Mouse (Mus musculus): Measurements from ENCODE around the gene Ttc21a. TPM values are rescaled to one million over a fixed set of nuclear protein-coding genes. Genes with fewer than 3 reads are reported as not detected.

The Ttc21a gene
- polyA plus RNA-seq (2012; rRNA removed): 9.5 and 11.4 TPM in 2 replicates

GRCm38 (mm10) chr9:119937005-119937773, at the start of gene Ttc21a, which contains the start of gene Gorasp1:
Ttc21a (plus strand) TSS chr9:119937606.
Gorasp1 (minus strand) TSS chr9:119937565.
- Histone ChIP-seq H3K4me1 (ENCODE audit: control insufficient read depth, insufficient read depth, low read length) (peaks cover 5% of the 10 kb centered on the region; the same call in 1 of the 2 replicates), H3K4me3 (replicated peaks; ENCODE audit: extremely low read depth, low read depth, low read length) (peak within 1 kb of the TSS; percentile 95)
- peak; percentile 95 for DNase-seq
- 4% methylated on average over 40 of the region's 40 CpGs for WGBS
- TF ChIP-seq POLR2A (IDR thresholded peaks at IDR 0.05; ENCODE audit: borderline replicate concordance, extremely low read depth, low read depth, low read length) (peak; percentile 61; the same call in 1 of the 2 replicates), CTCF (IDR thresholded peaks at IDR 0.05; ENCODE audit: insufficient read depth, low read length) (no peak)

DNA sequence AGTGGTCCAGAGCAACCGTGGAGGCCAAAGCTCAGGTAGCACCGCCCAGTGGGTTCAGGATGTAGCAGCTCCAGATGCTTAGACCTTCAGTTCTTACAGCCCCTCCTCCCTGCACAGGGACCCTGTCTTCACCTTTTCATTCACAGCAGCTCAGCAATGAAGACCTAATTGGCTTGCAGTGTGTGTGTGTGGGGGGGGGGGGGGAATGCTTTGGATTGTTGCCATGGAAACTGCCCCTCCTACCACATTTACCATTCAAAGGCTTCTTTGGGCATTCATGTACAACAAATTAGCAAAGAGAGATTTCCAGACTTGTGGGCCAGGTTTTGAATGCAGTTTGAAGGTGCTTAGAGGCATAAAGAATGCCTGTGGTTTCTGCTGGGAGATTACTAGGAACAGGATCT, 48.6 kb upstream of the Ttc21a start:
- 57% methylated on average over 2 of the region's 2 CpGs for WGBS
- TF ChIP-seq CTCF (IDR thresholded peaks at IDR 0.05; ENCODE audit: insufficient read depth, low read length) (no peak), POLR2A (IDR thresholded peaks at IDR 0.05; ENCODE audit: borderline replicate concordance, extremely low read depth, low read depth, low read length) (no peak)
- no peak for DNase-seq
- H3K4me3 ChIP-seq (replicated peaks; ENCODE audit: extremely low read depth, low read depth, low read length): no peak overlapping the region
- H3K4me1 ChIP-seq (ENCODE audit: control insufficient read depth, insufficient read depth, low read length): no peaks in the 10 kb centered on the region

DNA sequence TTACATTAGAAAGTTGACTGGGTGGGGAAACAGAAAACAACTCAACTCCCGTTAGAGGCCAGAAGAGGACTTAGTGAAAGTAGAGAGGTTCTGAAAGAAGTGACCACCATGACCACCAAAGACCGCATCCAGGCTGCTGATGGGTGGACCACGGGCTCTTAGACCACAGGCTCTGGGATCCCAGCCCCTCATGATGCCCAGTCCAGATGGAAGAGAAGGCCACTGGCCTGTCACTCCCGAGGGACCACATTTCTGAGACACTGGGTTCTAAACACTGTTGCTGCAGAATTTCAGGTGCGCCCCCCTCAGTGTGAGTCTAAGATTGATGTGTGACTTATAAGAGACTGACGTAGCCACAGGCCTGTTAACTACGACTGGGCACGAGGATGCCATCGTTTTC, 48.0 kb upstream of the Ttc21a start:
- no peak overlapping the region for H3K4me3 ChIP-seq (replicated peaks; ENCODE audit: extremely low read depth, low read depth, low read length)
- DNase-seq: no peak
- H3K4me1 ChIP-seq (ENCODE audit: control insufficient read depth, insufficient read depth, low read length): no peaks in the 10 kb centered on the region
- TF ChIP-seq POLR2A (IDR thresholded peaks at IDR 0.05; ENCODE audit: borderline replicate concordance, extremely low read depth, low read depth, low read length): no peak
- TF ChIP-seq CTCF (IDR thresholded peaks at IDR 0.05; ENCODE audit: insufficient read depth, low read length): no peak
- WGBS: 85% methylated on average over 9 of the region's 9 CpGs

- no peak for DNase-seq
Observed at GRCm38 (mm10) chr9:119890692-119891091, 46.7 kb upstream of the Ttc21a start.

DNA sequence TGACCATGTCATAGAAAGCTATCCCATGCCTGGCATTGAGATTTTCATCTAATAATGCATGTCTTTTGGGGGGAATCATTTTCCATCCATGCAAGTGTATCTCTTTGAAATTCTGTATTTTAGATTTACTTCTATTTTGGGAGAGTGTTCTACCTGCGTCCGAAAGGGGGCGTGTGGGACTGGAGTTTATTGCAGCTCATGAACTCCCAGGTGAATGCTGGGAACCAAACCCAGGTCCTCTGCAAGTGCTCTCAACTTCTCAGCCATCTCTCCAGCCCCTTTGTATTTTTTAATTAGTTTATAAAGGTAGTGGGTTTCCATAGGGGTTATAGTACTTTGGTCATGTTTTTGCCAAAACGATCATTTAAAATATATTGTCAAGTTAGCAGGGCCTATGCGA, 43.5 kb upstream of the Ttc21a start:
- TF ChIP-seq POLR2A (IDR thresholded peaks at IDR 0.05; ENCODE audit: borderline replicate concordance, extremely low read depth, low read depth, low read length) (no peak), CTCF (IDR thresholded peaks at IDR 0.05; ENCODE audit: insufficient read depth, low read length) (no peak)
- Histone ChIP-seq H3K4me1 (ENCODE audit: control insufficient read depth, insufficient read depth, low read length) (peaks cover 7% of the 10 kb centered on the region), H3K4me3 (replicated peaks; ENCODE audit: extremely low read depth, low read depth, low read length) (no peak overlapping the region)
- WGBS: 88% methylated on average over 5 of the region's 5 CpGs
- DNase-seq: no peak

More at GRCm38 (mm10) chr9:119890692-119891091, 46.7 kb upstream of the Ttc21a start:
- TF ChIP-seq POLR2A (IDR thresholded peaks at IDR 0.05; ENCODE audit: borderline replicate concordance, extremely low read depth, low read depth, low read length) (no peak), CTCF (IDR thresholded peaks at IDR 0.05; ENCODE audit: insufficient read depth, low read length) (peak; percentile 13; the same call in 1 of the 2 replicates)
- peaks cover 4% of the 10 kb centered on the region for H3K4me1 ChIP-seq (ENCODE audit: control insufficient read depth, insufficient read depth, low read length)
- WGBS: 55% methylated on average over 2 of the region's 2 CpGs
- H3K4me3 ChIP-seq (replicated peaks; ENCODE audit: extremely low read depth, low read depth, low read length): no peak overlapping the region

DNA sequence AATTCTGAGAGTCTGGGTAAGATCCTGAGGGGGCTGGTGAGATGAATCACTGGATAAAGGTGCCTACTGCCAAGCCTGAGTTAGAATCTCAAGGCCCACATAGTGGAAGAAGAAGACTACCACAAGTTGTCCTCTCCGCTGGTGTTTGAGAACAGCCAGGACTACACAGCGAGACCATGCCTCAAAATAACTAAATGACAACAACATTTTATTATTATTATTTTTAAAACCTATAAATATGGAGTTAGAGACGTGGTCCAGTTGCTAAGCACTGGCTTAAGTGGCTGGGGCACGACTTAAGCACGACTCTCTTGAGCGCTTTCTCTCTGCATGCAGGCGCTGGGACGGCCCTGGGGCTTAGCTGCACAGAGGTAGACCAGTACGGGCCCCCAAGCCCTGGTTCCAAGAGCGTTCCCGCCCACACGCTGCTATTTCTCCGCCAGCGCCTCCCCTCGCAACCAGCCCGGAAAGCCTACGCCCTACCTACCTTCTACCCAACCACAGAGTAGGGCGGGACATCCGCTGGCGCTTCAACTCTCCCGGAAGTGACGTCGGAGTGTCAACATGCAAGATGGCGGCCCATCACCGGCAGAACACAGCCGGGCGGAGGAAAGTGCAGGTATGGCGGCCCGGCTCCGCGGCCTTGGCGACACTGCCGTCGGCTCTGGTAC, 42.9 kb upstream of the Ttc21a start, which contains the start of gene Wdr48:
Gene Wdr48 (plus strand): TSS at position 540 of the 671 bp plus-strand sequence.
- H3K4me1 ChIP-seq (ENCODE audit: control insufficient read depth, insufficient read depth, low read length): peaks cover 7% of the 10 kb centered on the region
- no peak for TF ChIP-seq CTCF (IDR thresholded peaks at IDR 0.05; ENCODE audit: insufficient read depth, low read length)
- peak; percentile 75; the same call in 1 of the 2 replicates for TF ChIP-seq POLR2A (IDR thresholded peaks at IDR 0.05; ENCODE audit: borderline replicate concordance, extremely low read depth, low read depth, low read length)
- H3K4me3 ChIP-seq (replicated peaks; ENCODE audit: extremely low read depth, low read depth, low read length): peak within 1 kb of the TSS; percentile 78
- DNase-seq: peak; percentile 96
- WGBS: 3% methylated on average over 34 of the region's 34 CpGs

- WGBS: under 1% methylated on average over 58 of the region's 71 CpGs
- H3K4me3 ChIP-seq (replicated peaks; ENCODE audit: extremely low read depth, low read depth, low read length): peak overlapping the region; percentile 78
- H3K4me1 ChIP-seq (ENCODE audit: control insufficient read depth, insufficient read depth, low read length): peaks cover 7% of the 10 kb centered on the region
- no peak for TF ChIP-seq CTCF (IDR thresholded peaks at IDR 0.05; ENCODE audit: insufficient read depth, low read length)
- TF ChIP-seq POLR2A (IDR thresholded peaks at IDR 0.05; ENCODE audit: borderline replicate concordance, extremely low read depth, low read depth, low read length): no peak
- DNase-seq: no peak
Observed at GRCm38 (mm10) chr9:119895040-119895721, 42.2 kb upstream of the Ttc21a start.

DNA sequence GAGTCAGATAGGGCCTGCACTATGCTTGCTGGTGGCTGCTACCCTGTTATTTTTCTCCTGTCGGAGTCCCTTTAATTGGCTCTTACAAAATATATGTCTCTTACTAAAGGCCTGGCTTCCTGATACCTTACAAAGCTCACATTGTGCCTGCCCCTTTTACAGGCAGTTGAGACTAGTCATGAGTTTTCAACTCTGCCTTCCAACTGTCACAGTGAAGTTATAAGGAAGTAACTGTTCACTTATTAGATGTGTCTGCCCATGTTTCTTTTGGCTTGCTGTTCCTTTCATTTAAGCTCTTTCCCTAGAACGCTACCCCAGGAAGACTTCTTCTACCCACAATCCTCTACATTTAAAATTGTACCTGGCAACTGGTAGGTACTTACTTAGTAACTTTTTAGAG, 38.0 kb upstream of the Ttc21a start:
- TF ChIP-seq CTCF (IDR thresholded peaks at IDR 0.05; ENCODE audit: insufficient read depth, low read length) (no peak), POLR2A (IDR thresholded peaks at IDR 0.05; ENCODE audit: borderline replicate concordance, extremely low read depth, low read depth, low read length) (no peak)
- DNase-seq: no peak
- WGBS: 91% methylated on average over 2 of the region's 2 CpGs
- Histone ChIP-seq H3K4me3 (replicated peaks; ENCODE audit: extremely low read depth, low read depth, low read length) (no peak overlapping the region), H3K4me1 (ENCODE audit: control insufficient read depth, insufficient read depth, low read length) (peaks cover 7% of the 10 kb centered on the region)
